Mouse (Mus musculus): ENCODE results near the gene Npas1. TPM values are rescaled to one million over a fixed set of nuclear protein-coding genes. Genes with fewer than 3 reads are reported as not detected.

Npas1 gene
- polyA plus RNA-seq, 1 experiment: not detected

GRCm38 (mm10) chr7:16411100-16411499 is 66.4 kb downstream of the Npas1 start:
- Histone ChIP-seq H3K27ac (ENCODE audit: control insufficient read depth, insufficient read depth, low read depth, low read length, poor library complexity) (no peak overlapping the region), H3K4me3 (replicated peaks; ENCODE audit: control insufficient read depth, low read depth, low read length) (no peak overlapping the region), H3K4me1 (ENCODE audit: control insufficient read depth, insufficient read depth, low read length) (peaks cover 2% of the 10 kb centered on the region; the same call in 1 of the 2 replicates)
- TF ChIP-seq CTCF (IDR thresholded peaks at IDR 0.05; ENCODE audit: control insufficient read depth, insufficient read depth, low read length): no peak
- no peak for TF ChIP-seq POLR2A (IDR thresholded peaks at IDR 0.05; ENCODE audit: borderline replicate concordance, control insufficient read depth, low read depth, low read length)
- 90% methylated on average over 5 of the region's 5 CpGs for WGBS

DNA sequence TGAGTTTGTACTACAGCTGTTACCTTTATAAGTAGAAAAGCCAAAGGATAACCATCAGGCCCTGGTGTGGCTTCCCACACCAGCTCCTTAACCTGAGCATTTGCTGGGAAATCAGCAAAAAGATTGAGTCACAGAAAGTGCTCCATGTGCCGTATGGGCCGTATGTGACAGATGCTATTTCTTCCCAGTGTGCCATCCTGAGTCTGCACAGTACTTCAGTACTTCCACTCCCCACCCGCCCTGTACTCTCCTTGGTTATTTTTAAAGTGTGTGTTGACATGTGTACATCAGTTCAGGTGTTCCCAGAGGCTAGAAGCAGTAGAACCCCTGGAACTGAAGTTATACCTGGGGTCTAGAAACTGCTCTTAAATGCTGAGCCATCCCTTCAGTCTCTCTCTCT is 70.5 kb downstream of the Npas1 start:
- WGBS: 84% methylated on average over 3 of the region's 3 CpGs
- H3K27ac ChIP-seq (ENCODE audit: control insufficient read depth, insufficient read depth, low read depth, low read length, poor library complexity): no peak overlapping the region
- TF ChIP-seq CTCF (IDR thresholded peaks at IDR 0.05; ENCODE audit: control insufficient read depth, insufficient read depth, low read length): no peak
- TF ChIP-seq POLR2A (IDR thresholded peaks at IDR 0.05; ENCODE audit: borderline replicate concordance, control insufficient read depth, low read depth, low read length): no peak
- no peak overlapping the region for H3K4me3 ChIP-seq (replicated peaks; ENCODE audit: control insufficient read depth, low read depth, low read length)
- H3K4me1 ChIP-seq (ENCODE audit: control insufficient read depth, insufficient read depth, low read length): peaks cover 11% of the 10 kb centered on the region

Other genes starting within 250 kb of the Npas1 start
- 4.2 TPM in 2 replicates for gene C5ar2, start 233.6 kb downstream of the Npas1 start, polyA plus RNA-seq (2011; ENCODE audit: insufficient read depth, insufficient read length, low replicate concordance, missing spikeins)
- gene C5ar1, start 218.2 kb downstream of the Npas1 start, polyA plus RNA-seq (2011; ENCODE audit: insufficient read depth, insufficient read length, low replicate concordance, missing spikeins): 9.0 and 17.2 TPM in 2 replicates
- 19.8 and 23.6 TPM in 2 replicates for gene Inafm1, start 204.1 kb downstream of the Npas1 start, polyA plus RNA-seq (2011; ENCODE audit: insufficient read depth, insufficient read length, low replicate concordance, missing spikeins)
- 108 and 194 TPM in 2 replicates for gene Ccdc9, start 190.9 kb downstream of the Npas1 start, polyA plus RNA-seq (2011; ENCODE audit: insufficient read depth, insufficient read length, low replicate concordance, missing spikeins)
- 4.4 and 9.2 TPM in 2 replicates for gene Bbc3, start 169.3 kb downstream of the Npas1 start, polyA plus RNA-seq (2011; ENCODE audit: insufficient read depth, insufficient read length, low replicate concordance, missing spikeins)
- 66.8 and 78.5 TPM in 2 replicates for gene Sae1, start 89.9 kb downstream of the Npas1 start, polyA plus RNA-seq (2011; ENCODE audit: insufficient read depth, insufficient read length, low replicate concordance, missing spikeins)
- gene Zc3h4, start 76.8 kb downstream of the Npas1 start, polyA plus RNA-seq (2011; ENCODE audit: insufficient read depth, insufficient read length, low replicate concordance, missing spikeins): 56.8 and 95.0 TPM in 2 replicates
- gene Tmem160, start 24.9 kb downstream of the Npas1 start, polyA plus RNA-seq (2011; ENCODE audit: insufficient read depth, insufficient read length, low replicate concordance, missing spikeins): 21.7 and 45.2 TPM in 2 replicates
- 2.6 and 3.0 TPM in 2 replicates for gene Arhgap35, start 137.3 kb upstream of the Npas1 start, polyA plus RNA-seq (2011; ENCODE audit: insufficient read depth, insufficient read length, low replicate concordance, missing spikeins)
- gene Ceacam15, start 198.0 kb upstream of the Npas1 start, polyA plus RNA-seq (2011; ENCODE audit: insufficient read depth, insufficient read length, low replicate concordance, missing spikeins): not detected in 2 replicates
- gene Ceacam9, start 244.2 kb upstream of the Npas1 start, polyA plus RNA-seq (2011; ENCODE audit: insufficient read depth, insufficient read length, low replicate concordance, missing spikeins): not detected in 2 replicates